Mouse (Mus musculus) erythroblast, embryonic 14.5 days (primary cell): Measurements from ENCODE around the gene Cep135. TPM values are rescaled to one million over a fixed set of nuclear protein-coding genes. Genes with fewer than 3 reads are reported as not detected.

Experiments used
- H3K27me3 ChIP-seq: 2 replicates; pipeline ENCODE4 v1.6.1; 2012; ENCODE audit warnings: inconsistent platforms; ENCODE audit not compliant: control insufficient read depth
- H3K36me3 ChIP-seq: 2 replicates; pipeline ENCODE4 v1.6.1; 2012; ENCODE audit warnings: mild to moderate bottlenecking, inconsistent platforms; ENCODE audit not compliant: control insufficient read depth
- H3K4me1 ChIP-seq: 2 replicates; pipeline ENCODE4 v1.6.1; 2012; ENCODE audit warnings: inconsistent platforms; ENCODE audit not compliant: control insufficient read depth
- H3K4me3 ChIP-seq: replicated peaks from 2 replicates; pipeline ENCODE3; 2012; ENCODE audit warnings: moderate library complexity, mild to moderate bottlenecking, inconsistent platforms
- H3K9me3 ChIP-seq: 2 replicates; pipeline ENCODE4 v1.6.1; 2012; ENCODE audit warnings: low read length, inconsistent platforms, mixed read lengths; ENCODE audit not compliant: control insufficient read depth
- GATA1 ChIP-seq: IDR thresholded peaks from 2 replicates; pipeline ENCODE4 v1.6.1; 2012; ENCODE audit warnings: low read length, inconsistent platforms, mixed read lengths
- TAL1 ChIP-seq: IDR thresholded peaks from 3 replicates; pipeline ENCODE4 v1.6.1; 2012; ENCODE audit warnings: low read length, inconsistent platforms, mixed read lengths
- polyA plus RNA-seq: library from polyadenylated mRNA; stranded (reverse); fragments of >175 nt; gene quantifications from 2 replicates; pipeline ENCODE4 v1.2.3, GENCODE M21; 2012

Cep135 gene
- polyA plus RNA-seq, 1 experiment = 0.53 TPM

DNA sequence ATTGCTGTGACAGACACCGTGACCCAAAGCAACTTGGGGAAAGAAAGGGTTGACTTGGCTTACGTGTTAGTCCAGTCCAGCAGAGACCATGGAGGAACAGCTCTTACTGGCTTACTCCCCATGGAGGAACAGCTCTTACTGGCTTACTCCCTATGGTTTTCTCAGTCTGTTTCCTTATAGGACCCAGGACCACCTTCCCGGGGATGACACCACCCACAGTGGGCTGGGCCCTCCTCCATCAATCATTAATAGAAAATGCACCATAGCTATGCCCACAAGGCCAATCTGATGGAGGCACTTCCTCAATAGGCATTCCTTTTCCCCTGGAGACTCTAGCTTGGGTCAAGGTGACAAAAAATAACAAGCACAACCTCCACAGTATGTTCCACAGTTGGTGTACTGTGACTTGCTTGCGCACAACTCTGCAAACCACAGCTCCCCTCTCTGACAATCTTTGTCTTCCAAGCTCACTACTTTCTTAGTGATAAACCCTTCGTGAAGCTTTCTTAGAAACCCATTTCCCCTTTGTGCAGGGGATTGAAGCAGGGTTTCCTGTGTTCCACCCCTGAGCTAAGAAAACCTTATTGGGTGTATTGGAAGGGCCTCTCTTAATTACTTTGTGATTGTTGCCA lies 85.6 kb downstream of the Cep135 start:
- Histone ChIP-seq H3K4me3 (no peak overlapping the region), H3K4me1 (peaks cover 35% of the 10 kb centered on the region), H3K9me3 (no peaks in the 10 kb centered on the region), H3K36me3 (peaks cover 79% of the 10 kb centered on the region), H3K27me3 (no peaks in the 10 kb centered on the region)
- TF ChIP-seq GATA1 (no peak), TAL1 (no peak)

- H3K4me1 ChIP-seq = peaks cover 32% of the 10 kb centered on the region
- H3K27me3 ChIP-seq = no peaks in the 10 kb centered on the region
- no peaks in the 10 kb centered on the region for H3K9me3 ChIP-seq
- H3K36me3 ChIP-seq = peaks cover 79% of the 10 kb centered on the region
- H3K4me3 ChIP-seq = no peak overlapping the region
- no peak for TF ChIP-seq GATA1
- TF ChIP-seq TAL1 = no peak
These were observed 86.9 kb downstream of the Cep135 start for GRCm38 (mm10) chr5:76675369-76675768.

GRCm38 (mm10) chr5:76680959-76681358 lies 92.5 kb downstream of the Cep135 start:
- no peaks in the 10 kb centered on the region for H3K27me3 ChIP-seq
- H3K9me3 ChIP-seq = no peaks in the 10 kb centered on the region
- H3K36me3 ChIP-seq = peaks cover 47% of the 10 kb centered on the region
- H3K4me1 ChIP-seq = peaks cover 61% of the 10 kb centered on the region
- TF ChIP-seq TAL1 = no peak
- no peak for TF ChIP-seq GATA1
- H3K4me3 ChIP-seq = no peak overlapping the region

- H3K9me3 ChIP-seq = no peaks in the 10 kb centered on the region
- no peaks in the 10 kb centered on the region for H3K27me3 ChIP-seq
- no peak overlapping the region for H3K4me3 ChIP-seq
- TF ChIP-seq GATA1 (no peak), TAL1 (no peak)
- H3K36me3 ChIP-seq = peaks cover 41% of the 10 kb centered on the region
- peaks cover 72% of the 10 kb centered on the region for H3K4me1 ChIP-seq
These were observed 93.6 kb downstream of the Cep135 start for GRCm38 (mm10) chr5:76681895-76682656.

DNA sequence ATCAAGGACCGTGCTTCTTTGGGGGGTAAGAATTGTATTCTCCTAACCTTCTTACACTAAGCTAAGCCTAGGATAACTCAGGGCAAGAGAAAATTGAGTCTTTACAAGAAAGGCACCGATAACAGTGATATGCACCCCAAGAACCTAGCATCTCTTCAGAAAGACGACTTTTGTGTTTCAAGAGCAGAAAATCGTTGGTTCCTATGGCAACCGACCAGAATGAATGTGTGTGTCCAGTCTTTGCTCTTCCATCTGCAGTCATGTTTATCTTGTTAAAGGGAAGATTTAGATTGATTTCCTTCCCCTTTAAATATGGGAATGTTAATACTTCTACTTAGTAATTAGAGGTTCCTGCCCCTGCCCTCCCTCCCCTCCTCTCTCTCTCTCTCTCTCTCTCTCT lies 95.0 kb downstream of the Cep135 start:
- Histone ChIP-seq H3K4me1 (peaks cover 86% of the 10 kb centered on the region), H3K4me3 (no peak overlapping the region), H3K27me3 (no peaks in the 10 kb centered on the region), H3K9me3 (no peaks in the 10 kb centered on the region), H3K36me3 (peaks cover 40% of the 10 kb centered on the region)
- TF ChIP-seq TAL1 (no peak), GATA1 (no peak)

DNA sequence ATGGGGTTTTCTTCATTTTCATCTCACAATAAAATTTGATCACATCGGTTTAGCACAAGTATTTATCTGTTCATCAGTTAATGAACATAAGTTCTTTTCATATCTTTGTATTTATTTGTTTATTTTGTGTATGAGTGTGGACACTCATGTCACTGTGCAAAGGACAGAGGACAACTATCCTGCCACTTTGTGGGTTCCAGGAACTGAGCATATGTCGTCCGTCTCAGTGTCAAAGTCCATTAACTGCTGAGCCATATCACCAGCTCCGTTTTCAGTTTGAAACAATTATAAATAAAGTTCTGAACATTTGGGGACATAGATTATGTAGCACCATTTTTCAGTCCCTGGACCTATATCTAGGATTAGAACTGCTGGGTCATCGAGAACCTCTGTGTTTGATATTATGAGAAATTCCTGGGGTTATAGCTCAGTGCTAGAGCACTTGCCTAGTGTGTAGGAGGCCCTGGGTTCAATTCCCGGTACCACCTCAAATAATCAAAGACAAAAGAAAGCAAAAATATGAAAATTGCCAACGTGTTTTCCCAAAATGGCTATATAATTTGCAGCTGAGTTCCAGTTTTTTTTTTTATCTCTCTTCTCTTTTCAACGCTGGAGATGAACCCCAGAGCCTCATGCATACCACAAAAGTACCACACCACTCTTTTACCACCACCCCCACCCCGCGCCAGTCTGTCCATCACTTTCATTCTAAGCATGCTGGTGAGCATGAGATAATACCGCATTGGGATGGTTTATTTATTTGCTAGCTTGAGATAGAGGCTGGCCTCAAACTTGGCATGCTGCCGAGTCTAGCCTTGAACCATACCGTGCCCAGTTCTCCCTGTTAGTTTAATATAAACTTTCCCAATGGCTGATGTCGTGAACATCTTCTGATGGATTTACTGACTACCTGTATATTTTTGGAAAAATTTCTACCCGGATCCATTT lies 96.4 kb downstream of the Cep135 start:
- Histone ChIP-seq H3K27me3 (no peaks in the 10 kb centered on the region), H3K4me1 (peaks cover 88% of the 10 kb centered on the region), H3K36me3 (peaks cover 42% of the 10 kb centered on the region), H3K9me3 (no peaks in the 10 kb centered on the region), H3K4me3 (peak overlapping the region; percentile 33)
- TF ChIP-seq GATA1 (no peak), TAL1 (peak; percentile 23; the same call in 1 of the 3 replicates)

DNA sequence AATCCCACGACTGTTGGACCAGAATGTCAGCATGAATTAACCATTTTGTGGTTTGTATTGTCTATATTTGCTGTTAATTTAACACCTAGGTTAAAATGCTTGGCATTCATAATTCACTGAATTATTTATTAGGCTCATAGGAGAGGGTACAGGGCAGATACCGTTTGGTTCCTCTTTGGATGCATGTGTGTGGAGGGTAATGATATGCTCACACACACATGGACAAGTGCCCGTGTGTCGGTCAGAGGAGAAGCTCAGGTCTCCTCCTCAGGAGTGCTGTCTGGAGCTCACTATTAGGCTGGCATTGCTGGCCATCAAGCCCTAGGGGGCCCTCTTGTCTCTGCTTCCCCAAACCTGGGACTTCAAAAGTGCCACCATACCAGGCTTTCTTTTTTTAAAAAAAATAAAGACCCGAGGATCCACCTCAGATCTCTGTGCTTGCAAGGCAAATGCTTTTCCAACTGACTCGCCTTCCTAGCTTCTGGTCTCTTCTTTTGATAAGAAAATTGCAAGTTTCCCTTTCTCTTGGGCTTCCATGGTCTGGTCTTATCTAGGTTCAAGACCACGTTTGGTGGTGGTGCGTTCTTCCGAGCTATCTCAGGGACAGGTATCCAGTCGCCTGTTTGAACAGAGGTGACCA lies 99.6 kb downstream of the Cep135 start:
- H3K27me3 ChIP-seq = no peaks in the 10 kb centered on the region
- TF ChIP-seq TAL1 = no peak
- no peak for TF ChIP-seq GATA1
- H3K4me3 ChIP-seq = no peak overlapping the region
- no peaks in the 10 kb centered on the region for H3K9me3 ChIP-seq
- H3K4me1 ChIP-seq = peaks cover 65% of the 10 kb centered on the region
- H3K36me3 ChIP-seq = peaks cover 58% of the 10 kb centered on the region

GRCm38 (mm10) chr5:76688643-76689042 lies 100.1 kb downstream of the Cep135 start:
- peaks cover 60% of the 10 kb centered on the region for H3K36me3 ChIP-seq
- H3K4me1 ChIP-seq = peaks cover 62% of the 10 kb centered on the region
- no peaks in the 10 kb centered on the region for H3K9me3 ChIP-seq
- no peaks in the 10 kb centered on the region for H3K27me3 ChIP-seq
- H3K4me3 ChIP-seq = no peak overlapping the region
- TF ChIP-seq TAL1 = no peak
- no peak for TF ChIP-seq GATA1

- Histone ChIP-seq H3K27me3 (no peaks in the 10 kb centered on the region), H3K36me3 (peaks cover 70% of the 10 kb centered on the region), H3K9me3 (peaks cover 3% of the 10 kb centered on the region), H3K4me1 (peaks cover 50% of the 10 kb centered on the region), H3K4me3 (no peak overlapping the region)
- TF ChIP-seq TAL1 (no peak), GATA1 (no peak)
These were observed 101.7 kb downstream of the Cep135 start for GRCm38 (mm10) chr5:76690177-76690593.
